Mouse (Mus musculus) thymus, postnatal 36 days (tissue): Measurements from ENCODE around the gene Styxl1.
A peak's percentile ranks its signal among the peaks of the same experiment; 100 is the strongest.

Experiments used
- DNase-seq, 2 experiments: peaks; one replicate each; pipeline ENCODE4 v3.0.0; 2022; ENCODE audit warnings: mixed read lengths in 2 of 2

Gene Styxl1

GRCm38 (mm10) chr5:135777796-135778470, at the start of gene Styxl1:
Styxl1 (minus strand) TSS chr5:135778385.
- no peak for DNase-seq

GRCm38 (mm10) chr5:135826225-135826624, 48.0 kb upstream of the Styxl1 start:
- DNase-seq = no peak

- no peak for DNase-seq
Observed at GRCm38 (mm10) chr5:135824517-135824916, 46.3 kb upstream of the Styxl1 start.

GRCm38 (mm10) chr5:135822316-135822944, 44.2 kb upstream of the Styxl1 start:
- DNase-seq = no peak

GRCm38 (mm10) chr5:135818491-135818890, 40.3 kb upstream of the Styxl1 start:
- no peak for DNase-seq

GRCm38 (mm10) chr5:135812991-135813390, 34.8 kb upstream of the Styxl1 start:
- DNase-seq = no peak

GRCm38 (mm10) chr5:135807263-135807637, 29.1 kb upstream of the Styxl1 start:
- DNase-seq = peak in 1 of 2 experiments; percentile 16

- DNase-seq = peak; percentile 87 to 92
Observed at GRCm38 (mm10) chr5:135806555-135807262, 28.5 kb upstream of the Styxl1 start, which contains the start of gene Srrm3. Srrm3 (plus strand) TSS chr5:135806890.

GRCm38 (mm10) chr5:135804735-135805134, 26.6 kb upstream of the Styxl1 start:
- no peak for DNase-seq

GRCm38 (mm10) chr5:135803676-135804075, 25.5 kb upstream of the Styxl1 start:
- DNase-seq = no peak

- no peak for DNase-seq
Observed at GRCm38 (mm10) chr5:135803135-135803534, 24.9 kb upstream of the Styxl1 start.

GRCm38 (mm10) chr5:135802641-135803040, 24.5 kb upstream of the Styxl1 start:
- no peak for DNase-seq

GRCm38 (mm10) chr5:135800927-135801326, 22.7 kb upstream of the Styxl1 start:
- DNase-seq = no peak

GRCm38 (mm10) chr5:135799746-135800145, 21.6 kb upstream of the Styxl1 start:
- no peak for DNase-seq

GRCm38 (mm10) chr5:135794859-135795181, 16.6 kb upstream of the Styxl1 start:
- no peak for DNase-seq

GRCm38 (mm10) chr5:135793996-135794858, 16.0 kb upstream of the Styxl1 start:
- peak; percentile 69 to 81 for DNase-seq

- DNase-seq = no peak
Observed at GRCm38 (mm10) chr5:135782901-135783300, 4.7 kb upstream of the Styxl1 start.

GRCm38 (mm10) chr5:135780331-135780730, 2.1 kb upstream of the Styxl1 start:
- no peak for DNase-seq

GRCm38 (mm10) chr5:135778471-135779445, 573 bp upstream of the Styxl1 start, which contains the start of gene Mdh2:
Mdh2 (plus strand) TSS chr5:135778480.
- DNase-seq = peak; percentile 98 to 100

- DNase-seq = no peak
Observed at GRCm38 (mm10) chr5:135776546-135776945, 1.6 kb downstream of the Styxl1 start.

- DNase-seq = no peak
Observed at GRCm38 (mm10) chr5:135772519-135772918, 5.7 kb downstream of the Styxl1 start.

GRCm38 (mm10) chr5:135764971-135765370, 13.2 kb downstream of the Styxl1 start:
- no peak for DNase-seq
